Mouse (Mus musculus) retina, adult 2 months (tissue): ENCODE measurements around the gene Gm21887.
A peak's percentile ranks its signal among the peaks of the same experiment; 100 is the strongest.
"Not testable (repeated sequence)": the region's sequence is repeated elsewhere in the genome, so short reads cannot be mapped to it uniquely, and the experiment has no call there.

Experiments
- DNase-seq: peaks from one replicate; pipeline ENCODE4 v3.0.0-alpha.2; 2012; ENCODE audit warnings: low read depth, low spot score

The Gm21887 gene

GRCm38 (mm10) chrX:169997456-169997853 lies 12.0 kb upstream of the Gm21887 start:
- DNase-seq, result not testable (repeated sequence)

GRCm38 (mm10) chrX:169997854-169998456 lies 11.5 kb upstream of the Gm21887 start:
- DNase-seq, result peak; percentile 86

- not testable (repeated sequence) for DNase-seq
These were observed 10.8 kb upstream of the Gm21887 start for GRCm38 (mm10) chrX:169998559-169999219.

GRCm38 (mm10) chrX:169999226-169999883 lies 10.1 kb upstream of the Gm21887 start:
- DNase-seq, result not testable (repeated sequence)

- not testable (repeated sequence) for DNase-seq
These were observed 9.4 kb upstream of the Gm21887 start for GRCm38 (mm10) chrX:169999912-170000641.

- not testable (repeated sequence) for DNase-seq
These were observed 8.6 kb upstream of the Gm21887 start for GRCm38 (mm10) chrX:170000642-170001387.

- DNase-seq, result not testable (repeated sequence)
These were observed 8.1 kb upstream of the Gm21887 start for GRCm38 (mm10) chrX:170001388-170001695.

- not testable (repeated sequence) for DNase-seq
These were observed 6.8 kb upstream of the Gm21887 start for GRCm38 (mm10) chrX:170002510-170003197.

- not testable (repeated sequence) for DNase-seq
These were observed 5.9 kb upstream of the Gm21887 start for GRCm38 (mm10) chrX:170003536-170003935.

GRCm38 (mm10) chrX:170004236-170004635 lies 5.2 kb upstream of the Gm21887 start:
- DNase-seq, result not testable (repeated sequence)

- not testable (repeated sequence) for DNase-seq
These were observed 4.7 kb upstream of the Gm21887 start for GRCm38 (mm10) chrX:170004793-170005192.

GRCm38 (mm10) chrX:170005194-170005593 lies 4.3 kb upstream of the Gm21887 start:
- not testable (repeated sequence) for DNase-seq

- DNase-seq, result not testable (repeated sequence)
These were observed 3.7 kb upstream of the Gm21887 start for GRCm38 (mm10) chrX:170005695-170006297.

GRCm38 (mm10) chrX:170006694-170007247 lies 2.7 kb upstream of the Gm21887 start:
- not testable (repeated sequence) for DNase-seq

GRCm38 (mm10) chrX:170007375-170008178 lies 1.9 kb upstream of the Gm21887 start:
- DNase-seq, result not testable (repeated sequence)

- not testable (repeated sequence) for DNase-seq
These were observed 1.3 kb upstream of the Gm21887 start for GRCm38 (mm10) chrX:170008179-170008467.

- DNase-seq, result not testable (repeated sequence)
These were observed 875 bp upstream of the Gm21887 start for GRCm38 (mm10) chrX:170008584-170008983.

GRCm38 (mm10) chrX:170009801-170010221 lies 352 bp downstream of the Gm21887 start:
- DNase-seq, result peak; percentile 100
